Mouse (Mus musculus) E14TG2a.4 (cell line): ENCODE measurements at regions not wholly inside any gene's neighbourhood (a gene's known extent, or its start where the extent isn't known, plus 50 kb on each side); places are given as distances from the start of the nearest gene placed in this dataset.

Experiments
- CTCF ChIP-seq: conservative IDR thresholded peaks from 2 replicates; pipeline ENCODE4 v1.5.1; 2014; ENCODE audit warnings: low read length
- POU5F1 ChIP-seq: IDR thresholded peaks from 2 replicates; pipeline ENCODE4 v1.6.1; 2014; ENCODE audit warnings: low read length, borderline replicate concordance

GRCm38 (mm10) chr14:114609296-114609695, 482.7 kb upstream of the Gpc5 start:
- TF ChIP-seq CTCF (no peak), POU5F1 (no peak)
